Mouse (Mus musculus) spleen, adult 2 months (tissue): ENCODE results near the gene Oxtr. TPM values are rescaled to one million over a fixed set of nuclear protein-coding genes. Genes with fewer than 3 reads are reported as not detected.

Experiments used
- DNase-seq, 2 experiments: peaks; one replicate each; pipeline versions ENCODE4 v3.0.0 to v3.0.0-alpha.2; 2012 to 2021; ENCODE audit warnings: low spot score in 2 of 2, low read depth in 1 of 2
- H3K27ac ChIP-seq: fragments of 200-500 bp; 2 replicates; pipeline ENCODE4 v1.5.1; 2012; ENCODE audit warnings: low read length, inconsistent platforms; ENCODE audit not compliant: insufficient read depth
- H3K27me3 ChIP-seq: fragments of 200-500 bp; 2 replicates; pipeline ENCODE4 v1.6.1; 2012; ENCODE audit warnings: mild to moderate bottlenecking, moderate library complexity, low read length, inconsistent platforms; ENCODE audit not compliant: control insufficient read depth, insufficient read depth
- H3K36me3 ChIP-seq: fragments of 200-500 bp; 2 replicates; pipeline ENCODE4 v1.6.1; 2012; ENCODE audit warnings: mild to moderate bottlenecking, low read length, inconsistent platforms; ENCODE audit not compliant: control insufficient read depth, insufficient read depth
- H3K4me1 ChIP-seq: fragments of 200-500 bp; 2 replicates; pipeline ENCODE4 v1.6.1; 2011; ENCODE audit warnings: inconsistent platforms; ENCODE audit not compliant: control insufficient read depth, insufficient read depth, insufficient read length
- H3K4me3 ChIP-seq: fragments of 200-500 bp; 2 replicates; pipeline ENCODE4 v1.5.1; 2011; ENCODE audit warnings: mild to moderate bottlenecking, inconsistent platforms; ENCODE audit not compliant: insufficient read depth, insufficient read length; ENCODE audit errors: extremely low read depth
- CTCF ChIP-seq: fragments of 200-500 bp; IDR thresholded peaks from 2 replicates; pipeline ENCODE4 v1.5.1; 2011; ENCODE audit warnings: mild to moderate bottlenecking, inconsistent platforms; ENCODE audit not compliant: insufficient read depth, insufficient read length, insufficient replicate concordance; ENCODE audit errors: extremely low read depth
- POLR2A ChIP-seq: fragments of 200-500 bp; IDR thresholded peaks from 2 replicates; pipeline ENCODE4 v1.6.1; 2011; ENCODE audit warnings: low read depth, low read length, inconsistent platforms
- WGBS: fragments of 180-500 bp; shearing (Covaris S2); methylation state at CpG from one replicate; pipeline ENCODE4 v1.1.7; 2018; 5-methylcytosine and 5-hydroxymethylcytosine counted together
- polyA plus RNA-seq: library from polyadenylated mRNA; depleted of rRNA; stranded (reverse); fragments of >200 nt; gene quantifications from 2 replicates; pipeline ENCODE4 v1.2.3, GENCODE M21; 2012

The Oxtr gene
- polyA plus RNA-seq, 1 experiment: 0.14 TPM

- H3K27me3 ChIP-seq: no peaks in the 10 kb centered on the region
- no peak for DNase-seq
- no peaks in the 10 kb centered on the region for H3K36me3 ChIP-seq
- no peak overlapping the region for H3K27ac ChIP-seq
- WGBS: 86% methylated on average over 4 of the region's 4 CpGs
- TF ChIP-seq CTCF (no peak), POLR2A (no peak)
- H3K4me3 ChIP-seq: no peak overlapping the region
- H3K4me1 ChIP-seq: no peaks in the 10 kb centered on the region
Observed at GRCm38 (mm10) chr6:112510346-112510745, 20.6 kb upstream of the Oxtr start.

GRCm38 (mm10) chr6:112509590-112510131 is 19.9 kb upstream of the Oxtr start:
- H3K36me3 ChIP-seq: no peaks in the 10 kb centered on the region
- WGBS: 86% methylated on average over 2 of the region's 2 CpGs
- no peaks in the 10 kb centered on the region for H3K4me1 ChIP-seq
- H3K27me3 ChIP-seq: no peaks in the 10 kb centered on the region
- DNase-seq: no peak
- no peak overlapping the region for H3K27ac ChIP-seq
- TF ChIP-seq CTCF (no peak), POLR2A (no peak)
- no peak overlapping the region for H3K4me3 ChIP-seq

- Histone ChIP-seq H3K4me3 (no peak overlapping the region), H3K27me3 (no peaks in the 10 kb centered on the region), H3K36me3 (no peaks in the 10 kb centered on the region), H3K27ac (no peak overlapping the region), H3K4me1 (no peaks in the 10 kb centered on the region)
- DNase-seq: no peak
- TF ChIP-seq POLR2A: no peak
- no peak for TF ChIP-seq CTCF
- 64% methylated on average over 2 of the region's 2 CpGs for WGBS
Observed at GRCm38 (mm10) chr6:112507617-112508016, 17.9 kb upstream of the Oxtr start.

GRCm38 (mm10) chr6:112501156-112501555 is 11.4 kb upstream of the Oxtr start:
- no peaks in the 10 kb centered on the region for H3K4me1 ChIP-seq
- H3K27ac ChIP-seq: no peak overlapping the region
- no peak for TF ChIP-seq POLR2A
- no peak for TF ChIP-seq CTCF
- H3K27me3 ChIP-seq: no peaks in the 10 kb centered on the region
- H3K36me3 ChIP-seq: no peaks in the 10 kb centered on the region
- 82% methylated on average over 2 of the region's 2 CpGs for WGBS
- no peak for DNase-seq
- no peak overlapping the region for H3K4me3 ChIP-seq

- no peaks in the 10 kb centered on the region for H3K27me3 ChIP-seq
- no peak for DNase-seq
- H3K27ac ChIP-seq: no peak overlapping the region
- WGBS: 74% methylated on average over 2 of the region's 2 CpGs
- H3K4me3 ChIP-seq: no peak overlapping the region
- H3K4me1 ChIP-seq: no peaks in the 10 kb centered on the region
- TF ChIP-seq CTCF (no peak), POLR2A (no peak)
- H3K36me3 ChIP-seq: no peaks in the 10 kb centered on the region
Observed at GRCm38 (mm10) chr6:112499456-112499855, 9.7 kb upstream of the Oxtr start.

- DNase-seq: no peak
- H3K4me3 ChIP-seq: no peak overlapping the region
- H3K4me1 ChIP-seq: no peaks in the 10 kb centered on the region
- no peaks in the 10 kb centered on the region for H3K36me3 ChIP-seq
- no peak overlapping the region for H3K27ac ChIP-seq
- WGBS: 97% methylated on average over 3 of the region's 3 CpGs
- no peak for TF ChIP-seq CTCF
- TF ChIP-seq POLR2A: no peak
- H3K27me3 ChIP-seq: no peaks in the 10 kb centered on the region
Observed at GRCm38 (mm10) chr6:112498716-112499115, 9.0 kb upstream of the Oxtr start.

- TF ChIP-seq CTCF (no peak), POLR2A (no peak)
- no peak for DNase-seq
- 72% methylated on average over 2 of the region's 2 CpGs for WGBS
- H3K4me3 ChIP-seq: no peak overlapping the region
- H3K36me3 ChIP-seq: no peaks in the 10 kb centered on the region
- H3K27me3 ChIP-seq: no peaks in the 10 kb centered on the region
- H3K27ac ChIP-seq: no peak overlapping the region
- H3K4me1 ChIP-seq: no peaks in the 10 kb centered on the region
Observed at GRCm38 (mm10) chr6:112497456-112497855, 7.7 kb upstream of the Oxtr start.
